ENCODE assay signal across 33 mouse cellular contexts in the genomic region with DNA sequence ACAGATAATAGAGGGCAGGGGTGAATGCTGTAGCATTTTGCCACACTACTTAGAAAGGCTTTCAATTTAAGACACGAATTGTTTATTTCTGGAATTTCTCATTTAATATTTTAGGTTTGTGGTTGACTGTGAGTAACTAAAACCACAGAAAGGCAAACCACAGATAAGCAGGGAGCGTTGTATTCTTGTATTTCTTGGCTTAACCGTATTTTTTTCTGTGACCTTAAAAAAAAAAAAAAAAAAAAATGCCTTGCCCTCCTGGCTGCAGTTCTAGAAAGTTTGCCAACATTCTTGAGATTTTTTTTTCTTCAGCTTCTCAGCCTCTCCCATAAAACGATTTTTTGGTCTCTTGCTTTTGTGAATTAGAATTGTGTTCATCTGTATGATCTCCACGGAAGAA. TPM values are rescaled to one million over a fixed set of nuclear protein-coding genes. Genes with fewer than 3 reads are reported as not detected.
DNase-seq lines count a peak whose midpoint lies in the region; ATAC-seq and TF ChIP-seq lines count a peak whose summit lies in the region.
"Had no signal": no experiment of that assay in that cellular context is flagged by ENCODE, and none has a peak within 500 bp of the region (broad histone marks: within the 10 kb centered on the region; RNA-seq: fewer than 3 reads in every experiment).

No protein-coding gene starts in this region.

- no peaks in the 10 kb centered on the region; the same call in 1 of the 2 replicates for H3K4me1 ChIP-seq in lung, postnatal 0 days (ENCODE audit: insufficient read depth, low read depth, low read length)
- H3K4me1 ChIP-seq: forebrain, embryonic 12.5 days; heart, embryonic 12.5 days; liver, embryonic 12.5 days had no signal

- TF ChIP-seq EP300 in lung, postnatal 0 days (IDR thresholded peaks at IDR 0.05) = no peak

- ATAC-seq in lung, postnatal 0 days = no peak
- ATAC-seq: activated CD4-positive, CD25-positive, alpha-beta regulatory T cell, adult 4 months; forebrain, postnatal 0 days; inflammation-experienced regulatory T-cells, adult 6 months; liver, embryonic 12.5 days; liver, postnatal 0 days; midbrain, embryonic 13.5 days had no signal

- no peak overlapping the region for H3K27ac ChIP-seq in lung, postnatal 0 days (ENCODE audit: low read length)
- H3K27ac ChIP-seq: embryonic facial prominence, embryonic 13.5 days; forebrain, embryonic 12.5 days; heart, adult 2 months; hindbrain, embryonic 14.5 days; liver, embryonic 12.5 days; midbrain, embryonic 13.5 days had no signal

- TF ChIP-seq CTCF in lung, postnatal 0 days (IDR thresholded peaks at IDR 0.05) = no peak

- H3K4me2 ChIP-seq in lung, postnatal 0 days (replicated peaks; ENCODE audit: low read depth, low read length) = no peak overlapping the region
- H3K4me2 ChIP-seq: embryonic facial prominence, embryonic 13.5 days; forebrain, embryonic 12.5 days; heart, embryonic 12.5 days; hindbrain, embryonic 14.5 days; liver, embryonic 12.5 days; midbrain, embryonic 13.5 days had no signal

- 21% methylated on average over 5 of the region's 5 CpGs for WGBS in lung, postnatal 0 days

- no peaks in the 10 kb centered on the region for H3K9me3 ChIP-seq in lung, postnatal 0 days (ENCODE audit: low read length)
- H3K9me3 ChIP-seq: embryonic facial prominence, embryonic 13.5 days; forebrain, embryonic 12.5 days; heart, embryonic 12.5 days; liver, embryonic 12.5 days; midbrain, embryonic 13.5 days had no signal

- H3K36me3 ChIP-seq in lung, postnatal 0 days (ENCODE audit: insufficient read depth, low read length) = no peaks in the 10 kb centered on the region
- H3K36me3 ChIP-seq: embryonic facial prominence, embryonic 13.5 days; forebrain, embryonic 12.5 days; heart, embryonic 12.5 days; liver, embryonic 12.5 days; midbrain, embryonic 13.5 days had no signal

- peak; percentile 28 for DNase-seq in lung, postnatal 0 days (ENCODE audit: low spot score)
- DNase-seq in lung, postnatal 25 days (ENCODE audit: low spot score) = no peak
- DNase-seq in MEL-GATA-1-ER (ENCODE audit: extremely low read depth, low read depth) = peak; percentile 23
- DNase-seq in fibroblast of lung, adult 2 months (ENCODE audit: low read depth) = peak; percentile 69
- DNase-seq in heart, adult 11 months = no peak
- DNase-seq in adrenal gland, adult 8-10 months = no peak
- DNase-seq: adrenal gland, postnatal 10 days; cerebellum, adult 11 months; cerebellum, adult 9-11 months; forebrain, postnatal 0 days; gastrocnemius, postnatal 25 days; heart, adult 2 months; heart, postnatal 4 days; kidney, adult 11 months; kidney, postnatal 4 days; left cerebral cortex, postnatal 4 days; liver, postnatal 0 days; lung, postnatal 4 days had no signal

- H3K4me3 ChIP-seq in lung, postnatal 0 days (ENCODE audit: low read depth, low read length) = no peak overlapping the region
- H3K4me3 ChIP-seq: embryonic facial prominence, embryonic 13.5 days; erythroblast, embryonic 14.5 days; forebrain, embryonic 12.5 days; heart, adult 2 months; heart, embryonic 12.5 days; liver, embryonic 12.5 days; midbrain, embryonic 13.5 days had no signal

- no peak overlapping the region for H3K9ac ChIP-seq in lung, postnatal 0 days (replicated peaks; ENCODE audit: low read depth)
- H3K9ac ChIP-seq: embryonic facial prominence, embryonic 13.5 days; forebrain, embryonic 12.5 days; forebrain, postnatal 0 days; heart, embryonic 12.5 days; hindbrain, embryonic 14.5 days; liver, embryonic 12.5 days; liver, postnatal 0 days; midbrain, embryonic 13.5 days had no signal

- no peaks in the 10 kb centered on the region for H3K27me3 ChIP-seq in lung, postnatal 0 days (replicated peaks; ENCODE audit: insufficient read depth, low read length)
- H3K27me3 ChIP-seq: embryonic facial prominence, embryonic 13.5 days; forebrain, embryonic 12.5 days; liver, embryonic 12.5 days; midbrain, embryonic 13.5 days had no signal

RNA-seq across cellular contexts. Expression of a gene that starts 18.6 kb away (rescaled TPM):
- polyA plus RNA-seq in lung, postnatal 0 days (2015; fragmentation: Nextera tagmentation; extraction: Ambion mirVana) = 2.3 and 2.9 TPM in 2 replicates
- not detected for total RNA-seq in adrenal gland, adult 8-10 months (2022)
- total RNA-seq: gastrocnemius, postnatal 25 days; heart, postnatal 4 days; megakaryocyte-erythroid progenitor cell, adult 5-6 weeks had no signal
- polyA plus RNA-seq: activated CD4-positive, CD25-positive, alpha-beta regulatory T cell, adult 4 months; erythroblast, embryonic 14.5 days; heart, adult 2 months; heart, postnatal 0 days; inflammation-experienced regulatory T-cells, adult 6 months; liver, postnatal 0 days had no signal

RNA-seq across cellular contexts. Expression of a gene that starts 52.2 kb away (rescaled TPM):
- 0.15 and 0.35 TPM in 2 replicates for polyA plus RNA-seq in lung, postnatal 0 days (2015; fragmentation: Nextera tagmentation; extraction: Ambion mirVana)
- total RNA-seq in adrenal gland, adult 8-10 months (2022) = 1 to 10 TPM in 2 of 4 experiments, under 1 TPM in 2; 0.18 to 3.2 (median 1.4) TPM
- polyA plus RNA-seq: erythroblast, embryonic 14.5 days; heart, adult 2 months; heart, embryonic 12.5 days; neural tube, embryonic 14.5 days; small intestine, adult 2 months; stomach, embryonic 14.5 days; testis, adult 2 months had no signal

Comparison
In these comparisons a context has a peak if more than half of its experiments do, and no peak if none do; other contexts are left out.
1. DNase-seq: peak in lung, postnatal 0 days (single experiment), MEL-GATA-1-ER (single experiment) and fibroblast of lung, adult 2 months (single experiment); none in lung, postnatal 25 days (single experiment), heart, adult 11 months (single experiment) and adrenal gland, adult 8-10 months (single experiment).